Mouse (Mus musculus): ENCODE data around the gene Cpsf4l. TPM values are rescaled to one million over a fixed set of nuclear protein-coding genes. Genes with fewer than 3 reads are reported as not detected.

Cpsf4l gene
- polyA plus RNA-seq, 1 experiment, result not detected

- Histone ChIP-seq H3K4me1 (ENCODE audit: control insufficient read depth) (peaks cover 21% of the 10 kb centered on the region), H3K27me3 (ENCODE audit: control insufficient read depth) (no peaks in the 10 kb centered on the region), H3K4me3 (replicated peaks) (no peak overlapping the region), H3K36me3 (ENCODE audit: control insufficient read depth) (peaks cover 87% of the 10 kb centered on the region), H3K9me3 (ENCODE audit: control insufficient read depth, low read length) (no peaks in the 10 kb centered on the region)
- TF ChIP-seq GATA1 (IDR thresholded peaks at IDR 0.05; ENCODE audit: low read length) (no peak), TAL1 (IDR thresholded peaks at IDR 0.05; ENCODE audit: low read length) (no peak)
These were observed 19.4 kb upstream of the Cpsf4l start for GRCm38 (mm10) chr11:113729239-113729638.

GRCm38 (mm10) chr11:113727992-113728391 is 18.2 kb upstream of the Cpsf4l start:
- TF ChIP-seq GATA1 (IDR thresholded peaks at IDR 0.05; ENCODE audit: low read length), result no peak
- TF ChIP-seq TAL1 (IDR thresholded peaks at IDR 0.05; ENCODE audit: low read length), result no peak
- H3K36me3 ChIP-seq (ENCODE audit: control insufficient read depth), result peaks cover 75% of the 10 kb centered on the region

GRCm38 (mm10) chr11:113726994-113727888 is 17.4 kb upstream of the Cpsf4l start:
- Histone ChIP-seq H3K4me1 (ENCODE audit: control insufficient read depth) (peaks cover 8% of the 10 kb centered on the region), H3K4me3 (replicated peaks) (no peak overlapping the region), H3K27me3 (ENCODE audit: control insufficient read depth) (no peaks in the 10 kb centered on the region), H3K36me3 (ENCODE audit: control insufficient read depth) (peaks cover 71% of the 10 kb centered on the region), H3K9me3 (ENCODE audit: control insufficient read depth, low read length) (no peaks in the 10 kb centered on the region)
- TF ChIP-seq TAL1 (IDR thresholded peaks at IDR 0.05; ENCODE audit: low read length) (no peak), GATA1 (IDR thresholded peaks at IDR 0.05; ENCODE audit: low read length) (no peak)

More at GRCm38 (mm10) chr11:113727992-113728391, 18.2 kb upstream of the Cpsf4l start:
- no peaks in the 10 kb centered on the region for H3K9me3 ChIP-seq (ENCODE audit: control insufficient read depth, low read length)
- H3K27me3 ChIP-seq (ENCODE audit: control insufficient read depth), result no peaks in the 10 kb centered on the region
- peaks cover 8% of the 10 kb centered on the region for H3K4me1 ChIP-seq (ENCODE audit: control insufficient read depth)
- H3K4me3 ChIP-seq (replicated peaks), result no peak overlapping the region

GRCm38 (mm10) chr11:113725235-113726048 is 15.6 kb upstream of the Cpsf4l start:
- H3K9me3 ChIP-seq (ENCODE audit: control insufficient read depth, low read length), result no peaks in the 10 kb centered on the region
- no peak overlapping the region for H3K4me3 ChIP-seq (replicated peaks)
- H3K27me3 ChIP-seq (ENCODE audit: control insufficient read depth), result no peaks in the 10 kb centered on the region
- H3K4me1 ChIP-seq (ENCODE audit: control insufficient read depth), result peaks cover 5% of the 10 kb centered on the region
- TF ChIP-seq TAL1 (IDR thresholded peaks at IDR 0.05; ENCODE audit: low read length), result no peak
- no peak for TF ChIP-seq GATA1 (IDR thresholded peaks at IDR 0.05; ENCODE audit: low read length)
- peaks cover 53% of the 10 kb centered on the region for H3K36me3 ChIP-seq (ENCODE audit: control insufficient read depth)

GRCm38 (mm10) chr11:113722405-113723090 is 12.7 kb upstream of the Cpsf4l start:
- Histone ChIP-seq H3K4me1 (ENCODE audit: control insufficient read depth) (peaks cover 6% of the 10 kb centered on the region), H3K36me3 (ENCODE audit: control insufficient read depth) (peaks cover 25% of the 10 kb centered on the region), H3K27me3 (ENCODE audit: control insufficient read depth) (peaks cover 2% of the 10 kb centered on the region; the same call in 1 of the 2 replicates), H3K9me3 (ENCODE audit: control insufficient read depth, low read length) (no peaks in the 10 kb centered on the region), H3K4me3 (replicated peaks) (no peak overlapping the region)
- no peak for TF ChIP-seq GATA1 (IDR thresholded peaks at IDR 0.05; ENCODE audit: low read length)
- no peak for TF ChIP-seq TAL1 (IDR thresholded peaks at IDR 0.05; ENCODE audit: low read length)

GRCm38 (mm10) chr11:113717767-113718424 is 8.1 kb upstream of the Cpsf4l start:
- H3K36me3 ChIP-seq (ENCODE audit: control insufficient read depth), result no peaks in the 10 kb centered on the region
- H3K4me3 ChIP-seq (replicated peaks), result no peak overlapping the region
- peaks cover 2% of the 10 kb centered on the region for H3K4me1 ChIP-seq (ENCODE audit: control insufficient read depth)
- H3K27me3 ChIP-seq (ENCODE audit: control insufficient read depth), result peaks cover 2% of the 10 kb centered on the region; the same call in 1 of the 2 replicates
- TF ChIP-seq GATA1 (IDR thresholded peaks at IDR 0.05; ENCODE audit: low read length) (no peak), TAL1 (IDR thresholded peaks at IDR 0.05; ENCODE audit: low read length) (no peak)
- H3K9me3 ChIP-seq (ENCODE audit: control insufficient read depth, low read length), result no peaks in the 10 kb centered on the region

- Histone ChIP-seq H3K9me3 (ENCODE audit: control insufficient read depth, low read length) (no peaks in the 10 kb centered on the region), H3K36me3 (ENCODE audit: control insufficient read depth) (no peaks in the 10 kb centered on the region), H3K27me3 (ENCODE audit: control insufficient read depth) (peaks cover 2% of the 10 kb centered on the region; the same call in 1 of the 2 replicates), H3K4me1 (ENCODE audit: control insufficient read depth) (peaks cover 2% of the 10 kb centered on the region), H3K4me3 (replicated peaks) (no peak overlapping the region)
- TF ChIP-seq TAL1 (IDR thresholded peaks at IDR 0.05; ENCODE audit: low read length), result no peak
- TF ChIP-seq GATA1 (IDR thresholded peaks at IDR 0.05; ENCODE audit: low read length), result no peak
These were observed 6.3 kb upstream of the Cpsf4l start for GRCm38 (mm10) chr11:113716132-113716531.

- no peaks in the 10 kb centered on the region for H3K36me3 ChIP-seq (ENCODE audit: control insufficient read depth)
- TF ChIP-seq GATA1 (IDR thresholded peaks at IDR 0.05; ENCODE audit: low read length), result no peak
- TF ChIP-seq TAL1 (IDR thresholded peaks at IDR 0.05; ENCODE audit: low read length), result no peak
- H3K4me1 ChIP-seq (ENCODE audit: control insufficient read depth), result peaks cover 2% of the 10 kb centered on the region
- no peaks in the 10 kb centered on the region for H3K9me3 ChIP-seq (ENCODE audit: control insufficient read depth, low read length)
- H3K4me3 ChIP-seq (replicated peaks), result no peak overlapping the region
- H3K27me3 ChIP-seq (ENCODE audit: control insufficient read depth), result peaks cover 8% of the 10 kb centered on the region
These were observed 5.4 kb upstream of the Cpsf4l start for GRCm38 (mm10) chr11:113715078-113715674.

Measured in erythroblast, embryonic 14.5 days (primary cell).